Comparison of ENCODE assay signal across 8 mouse cellular contexts in the genomic region with DNA sequence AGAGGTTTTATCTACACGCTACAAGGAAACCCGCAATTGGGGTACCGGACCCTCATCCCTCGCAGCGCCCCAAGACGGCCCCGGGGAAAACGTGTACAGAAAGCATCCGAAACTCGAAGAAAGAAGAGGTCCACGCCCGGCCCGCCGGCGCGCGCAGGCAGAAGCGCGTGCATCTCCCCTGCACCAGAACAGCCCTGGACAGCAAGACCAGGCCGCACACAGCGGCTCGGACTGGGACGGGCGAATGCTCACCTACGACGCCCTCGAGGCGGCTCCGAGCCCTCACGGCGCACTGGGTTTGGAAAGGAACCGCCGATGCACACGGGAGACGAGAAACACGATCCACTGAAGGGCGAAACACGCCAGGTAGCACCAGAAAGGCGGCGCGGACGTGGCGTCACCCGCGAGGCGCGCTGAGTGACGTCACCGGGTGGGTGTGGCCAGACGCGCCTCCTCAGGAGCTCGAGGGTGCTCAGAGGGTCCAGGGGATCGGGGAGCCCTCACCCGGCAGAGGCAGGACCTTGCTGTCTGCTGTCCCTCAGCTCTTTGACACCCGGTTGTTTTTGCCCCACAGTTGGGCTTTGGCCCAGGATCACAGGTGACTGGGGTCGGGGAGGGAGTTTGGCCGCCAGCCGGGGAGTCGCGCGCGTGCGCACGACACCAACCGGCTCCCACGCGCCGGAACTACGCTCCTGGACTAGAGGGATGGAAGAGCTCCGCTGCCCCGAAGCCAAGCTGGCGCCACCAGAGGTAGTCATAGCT. TPM values are rescaled to one million over a fixed set of nuclear protein-coding genes. Genes with fewer than 3 reads are reported as not detected.
DNase-seq lines count a peak whose midpoint lies in the region; ATAC-seq lines count a peak whose summit lies in the region.

TSS of gene Elp1 (minus strand) at position 425 of the 762 bp plus-strand sequence.
TSS of gene Fam206a (plus strand) at position 439 of the 762 bp plus-strand sequence.

- under 1% methylated on average over 72 of the region's 72 CpGs for WGBS in hindbrain, embryonic 12.5 days

- ATAC-seq in hindbrain, embryonic 12.5 days (ENCODE audit: low FRiP score): peak; percentile 97

- peaks cover 43% of the 10 kb centered on the region for H3K36me3 ChIP-seq in hindbrain, embryonic 12.5 days

- peak within 1 kb of the TSS; percentile 67 for H3K4me2 ChIP-seq in hindbrain, embryonic 12.5 days (replicated peaks)

- H3K9me3 ChIP-seq in hindbrain, embryonic 12.5 days (replicated peaks): no peaks in the 10 kb centered on the region

- peak; percentile 96 for DNase-seq in Muller cell, postnatal 12 days (ENCODE audit: inconsistent ontology term)
- DNase-seq in cerebellum, adult 9-11 months: peak; percentile 94
- DNase-seq in frontal cortex, postnatal 10 days (ENCODE audit: low spot score in 2 of 2): peak; percentile 90 to 96
- peak; percentile 97 to 100 for DNase-seq in layer of hippocampus, postnatal 14 days (ENCODE audit: low spot score in 2 of 2)
- DNase-seq in lung, postnatal 14 days: peak; percentile 97
- peak; percentile 88 for DNase-seq in retina, adult 2 months (ENCODE audit: low read depth, low spot score)
- peak; percentile 93 to 96 for DNase-seq in thymus, postnatal 36 days

- peak within 1 kb of the TSS; percentile 82 for H3K27ac ChIP-seq in hindbrain, embryonic 12.5 days

- peaks cover 25% of the 10 kb centered on the region for H3K4me1 ChIP-seq in hindbrain, embryonic 12.5 days

- H3K27me3 ChIP-seq in hindbrain, embryonic 12.5 days: no peaks in the 10 kb centered on the region

- H3K4me3 ChIP-seq in hindbrain, embryonic 12.5 days: peak within 1 kb of the TSS; percentile 92

- peak within 1 kb of the TSS; percentile 87 for H3K9ac ChIP-seq in hindbrain, embryonic 12.5 days

RNA-seq across cellular contexts. Expression of gene Elp1, which starts in this region (rescaled TPM):
- polyA plus RNA-seq in hindbrain, embryonic 12.5 days (2016; fragmentation: Nextera tagmentation; extraction: Ambion mirVana): 73.9 and 84.9 TPM in 2 replicates
- 10 to 100 TPM; 63.0 to 63.6 TPM for total RNA-seq in layer of hippocampus, postnatal 14 days (2021)

RNA-seq across cellular contexts. Expression of gene Fam206a, which starts in this region (rescaled TPM):
- polyA plus RNA-seq in hindbrain, embryonic 12.5 days (2016; fragmentation: Nextera tagmentation; extraction: Ambion mirVana): 22.2 and 24.1 TPM in 2 replicates
- total RNA-seq in layer of hippocampus, postnatal 14 days (2021): 10 to 100 TPM; 17.6 to 19.1 TPM

Comparison
In these comparisons a context has a peak if more than half of its experiments do, and no peak if none do; other contexts are left out.
1. Peak in every context shown above with its lines: DNase-seq, ATAC-seq, H3K4me3 ChIP-seq and H3K27ac ChIP-seq.